Mouse (Mus musculus) forebrain, embryonic 14.5 days (tissue): ENCODE measurements around the gene Kdm5b. TPM values are rescaled to one million over a fixed set of nuclear protein-coding genes. Genes with fewer than 3 reads are reported as not detected.
A peak's percentile ranks its signal among the peaks of the same experiment; 100 is the strongest.
"Not testable (repeated sequence)": the region's sequence is repeated elsewhere in the genome, so short reads cannot be mapped to it uniquely, and the experiment has no call there.

Experiments used
- ATAC-seq: fragments of 200-750 bp; cut with Nextera tagmentation; 2 replicates; pipeline ENCODE4 v1.8.0; 2017; ENCODE audit warnings: mild to moderate bottlenecking, moderate library complexity
- DNase-seq: peaks from one replicate; pipeline ENCODE4 v3.0.0-alpha.2; 2015; ENCODE audit warnings: low spot score
- H3K27ac ChIP-seq: fragments of 300-500 bp; sonication (generic); 2 replicates; pipeline ENCODE4 v1.5.1; 2014; ENCODE audit warnings: low read depth, mild to moderate bottlenecking, control low read depth, low read length, moderate library complexity
- H3K27me3 ChIP-seq: fragments of 300-500 bp; sonication (generic); replicated peaks from 2 replicates; pipeline ENCODE4 v1.6.1; 2014; ENCODE audit warnings: low read length, control low read depth, mixed read lengths; ENCODE audit not compliant: control insufficient read depth, insufficient read depth
- H3K36me3 ChIP-seq: fragments of 300-500 bp; sonication (generic); 2 replicates; pipeline ENCODE4 v1.6.1; 2014; ENCODE audit warnings: low read length, control low read depth; ENCODE audit not compliant: control insufficient read depth, insufficient read depth
- H3K4me1 ChIP-seq: fragments of 300-500 bp; sonication (generic); 2 replicates; pipeline ENCODE4 v1.6.1; 2014; ENCODE audit warnings: antibody characterized with exemption, low read length, control low read depth; ENCODE audit not compliant: control insufficient read depth, insufficient read depth
- H3K4me2 ChIP-seq: fragments of 300-500 bp; sonication (generic); 2 replicates; pipeline ENCODE4 v1.6.1; 2014; ENCODE audit warnings: mild to moderate bottlenecking, control low read depth, low read length
- H3K4me3 ChIP-seq: fragments of 300-500 bp; sonication (generic); 2 replicates; pipeline ENCODE4 v1.5.1; 2014; ENCODE audit warnings: low read depth, low read length, control low read depth
- H3K9ac ChIP-seq: fragments of 300-500 bp; sonication (generic); 2 replicates; pipeline ENCODE4 v1.6.1; 2014; ENCODE audit warnings: mild to moderate bottlenecking, low read length, control low read depth, moderate library complexity
- H3K9me3 ChIP-seq: fragments of 300-500 bp; sonication (generic); replicated peaks from 2 replicates; pipeline ENCODE4 v1.6.1; 2016; ENCODE audit warnings: low read length, control low read depth, mixed read lengths; ENCODE audit not compliant: control insufficient read depth
- WGBS: fragments of 180-500 bp; shearing (Covaris S2); extraction: QIAGEN DNeasy Blood & Tissue Kit; methylation state at CpG from one replicate; pipeline ENCODE4 v1.1.7; 2014; 5-methylcytosine and 5-hydroxymethylcytosine counted together
- polyA plus RNA-seq: library from polyadenylated mRNA; unstranded; fragments of >200 nt; fragmentation: Nextera tagmentation; extraction: Ambion mirVana; gene quantifications from 2 replicates; pipeline ENCODE4 v1.2.1, GENCODE M21; 2014

The Kdm5b gene
- polyA plus RNA-seq, 1 experiment from 2014 or later = 75.3 TPM

GRCm38 (mm10) chr1:134518677-134519076 is 41.3 kb upstream of the Kdm5b start:
- WGBS = 16% methylated on average over 7 of the region's 7 CpGs
- ATAC-seq = peak; percentile 60; the same call in 1 of the 2 replicates
- Histone ChIP-seq H3K4me2 (no peak overlapping the region), H3K9me3 (no peaks in the 10 kb centered on the region), H3K9ac (no peak overlapping the region), H3K4me1 (0 out of 2 replicates have a peak, but pooled peaks cover under 1% of the 10 kb centered on the region), H3K27ac (no peak overlapping the region), H3K36me3 (no peaks in the 10 kb centered on the region), H3K27me3 (peaks cover 4% of the 10 kb centered on the region), H3K4me3 (no peak overlapping the region)
- peak; percentile 88 for DNase-seq

DNA sequence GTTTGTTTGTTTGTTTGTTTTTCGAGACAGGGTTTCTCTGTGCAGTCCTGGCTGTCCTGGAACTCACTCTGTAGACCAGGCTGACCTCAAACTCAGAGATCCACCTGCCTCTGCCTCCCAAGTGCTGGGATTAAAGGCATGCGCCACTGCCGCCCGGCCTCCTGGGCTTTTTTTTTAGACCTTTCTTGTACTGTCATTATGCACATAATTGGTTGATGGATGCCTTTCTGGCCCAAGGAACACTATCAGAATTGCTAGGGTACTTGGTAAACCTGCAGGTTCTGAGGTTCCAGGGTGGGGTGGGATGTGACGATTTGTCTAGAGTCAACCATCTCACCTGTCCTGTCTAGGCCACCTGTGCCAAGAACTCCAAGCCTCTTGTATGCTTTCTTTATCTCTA is 40.8 kb upstream of the Kdm5b start:
- H3K36me3 ChIP-seq, ATAC-seq, H3K27me3 ChIP-seq, DNase-seq, H3K4me1 ChIP-seq, H3K4me2 ChIP-seq, H3K27ac ChIP-seq, H3K9me3 ChIP-seq, H3K9ac ChIP-seq, H3K4me3 ChIP-seq: not testable (repeated sequence)
- 91% methylated on average over 5 of the region's 5 CpGs for WGBS

GRCm38 (mm10) chr1:134520001-134520721 is 39.8 kb upstream of the Kdm5b start:
- no peaks in the 10 kb centered on the region for H3K4me1 ChIP-seq
- ATAC-seq (no peak), DNase-seq (no peak)
- no peaks in the 10 kb centered on the region for H3K36me3 ChIP-seq
- H3K27me3 ChIP-seq = no peaks in the 10 kb centered on the region
- WGBS = 88% methylated on average over 8 of the region's 8 CpGs
- no peak overlapping the region for H3K9ac ChIP-seq
- no peaks in the 10 kb centered on the region for H3K9me3 ChIP-seq
- no peak overlapping the region for H3K4me2 ChIP-seq
- no peak overlapping the region for H3K4me3 ChIP-seq
- H3K27ac ChIP-seq = no peak overlapping the region

GRCm38 (mm10) chr1:134521163-134521562 is 38.8 kb upstream of the Kdm5b start:
- Histone ChIP-seq H3K27ac (no peak overlapping the region), H3K27me3 (no peaks in the 10 kb centered on the region), H3K9me3 (0 out of 2 replicates have a peak, but pooled peaks cover 3% of the 10 kb centered on the region), H3K36me3 (no peaks in the 10 kb centered on the region), H3K4me1 (no peaks in the 10 kb centered on the region), H3K4me2 (no peak overlapping the region), H3K9ac (no peak overlapping the region), H3K4me3 (no peak overlapping the region)
- DNase-seq (no peak), ATAC-seq (no peak)
- WGBS = 81% methylated on average over 7 of the region's 7 CpGs

DNA sequence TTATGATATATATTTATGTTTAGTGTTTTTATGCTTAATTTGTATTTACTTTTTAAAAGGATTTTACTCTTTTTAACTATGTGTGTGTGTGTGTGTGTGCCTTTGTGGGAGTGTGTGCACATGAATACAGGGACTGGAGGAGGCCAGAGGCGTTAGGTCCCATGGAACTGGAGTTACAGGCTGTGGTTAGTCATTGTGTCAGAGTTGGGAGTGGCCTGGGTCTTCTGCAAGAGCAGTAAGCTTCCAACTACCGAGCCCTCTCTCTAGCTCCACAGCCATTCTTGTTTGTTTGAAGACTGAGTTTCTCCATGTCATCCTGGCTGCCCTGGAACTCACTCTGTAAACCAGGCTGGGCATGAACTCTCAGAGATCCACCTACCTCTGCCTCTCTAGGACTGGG is 37.6 kb upstream of the Kdm5b start:
- Histone ChIP-seq H3K36me3 (no peaks in the 10 kb centered on the region), H3K27me3 (no peaks in the 10 kb centered on the region), H3K27ac (no peak overlapping the region), H3K9ac (no peak overlapping the region), H3K4me1 (no peaks in the 10 kb centered on the region), H3K9me3 (0 out of 2 replicates have a peak, but pooled peaks cover 3% of the 10 kb centered on the region), H3K4me2 (no peak overlapping the region), H3K4me3 (no peak overlapping the region)
- ATAC-seq = no peak
- no peak for DNase-seq
- WGBS = 58% methylated on average over 2 of the region's 2 CpGs

GRCm38 (mm10) chr1:134524424-134524823 is 35.5 kb upstream of the Kdm5b start:
- H3K27me3 ChIP-seq = no peaks in the 10 kb centered on the region
- H3K4me2 ChIP-seq = no peak overlapping the region
- no peaks in the 10 kb centered on the region for H3K4me1 ChIP-seq
- no peak overlapping the region for H3K9ac ChIP-seq
- H3K36me3 ChIP-seq = no peaks in the 10 kb centered on the region
- H3K27ac ChIP-seq = no peak overlapping the region
- H3K9me3 ChIP-seq = 0 out of 2 replicates have a peak, but pooled peaks cover 3% of the 10 kb centered on the region
- ATAC-seq (no peak), DNase-seq (no peak)
- no peak overlapping the region for H3K4me3 ChIP-seq
- WGBS = 79% methylated on average over 5 of the region's 5 CpGs

- Histone ChIP-seq H3K4me2 (no peak overlapping the region), H3K27me3 (no peaks in the 10 kb centered on the region), H3K4me3 (no peak overlapping the region), H3K27ac (no peak overlapping the region), H3K9ac (no peak overlapping the region), H3K36me3 (no peaks in the 10 kb centered on the region), H3K9me3 (0 out of 2 replicates have a peak, but pooled peaks cover 3% of the 10 kb centered on the region), H3K4me1 (no peaks in the 10 kb centered on the region)
- ATAC-seq (no peak), DNase-seq (no peak)
- 96% methylated on average over 1 of the region's 1 CpGs for WGBS
Measured at GRCm38 (mm10) chr1:134525015-134525414, 35.0 kb upstream of the Kdm5b start.

GRCm38 (mm10) chr1:134526752-134527151 is 33.2 kb upstream of the Kdm5b start:
- no peak for ATAC-seq
- Histone ChIP-seq H3K36me3 (no peaks in the 10 kb centered on the region), H3K4me3 (no peak overlapping the region), H3K4me1 (no peaks in the 10 kb centered on the region), H3K27me3 (no peaks in the 10 kb centered on the region), H3K9ac (no peak overlapping the region), H3K27ac (no peak overlapping the region), H3K9me3 (0 out of 2 replicates have a peak, but pooled peaks cover 3% of the 10 kb centered on the region), H3K4me2 (no peak overlapping the region)
- no peak for DNase-seq
- 88% methylated on average over 6 of the region's 6 CpGs for whole genome bisulfite sequencing

GRCm38 (mm10) chr1:134530618-134531017 is 29.4 kb upstream of the Kdm5b start:
- 0 out of 2 replicates have a peak overlapping the region, but pooled peaks have one; percentile 27 for H3K27ac ChIP-seq
- H3K4me1 ChIP-seq = no peaks in the 10 kb centered on the region
- ATAC-seq (peak; percentile 71), DNase-seq (peak; percentile 48)
- H3K9ac ChIP-seq = peak overlapping the region; percentile 8; the same call in 1 of the 2 replicates
- WGBS = 20% methylated on average over 6 of the region's 6 CpGs
- H3K27me3 ChIP-seq = no peaks in the 10 kb centered on the region
- 0 out of 2 replicates have a peak, but pooled peaks cover 3% of the 10 kb centered on the region for H3K9me3 ChIP-seq
- H3K36me3 ChIP-seq = no peaks in the 10 kb centered on the region
- no peak overlapping the region for H3K4me2 ChIP-seq
- H3K4me3 ChIP-seq = no peak overlapping the region
